Mouse (Mus musculus) kidney, adult 2 months (tissue): ENCODE results near the gene Ankrd23.

Experiments used
- CTCF ChIP-seq: fragments of 200-500 bp; conservative IDR thresholded peaks from 2 replicates; pipeline ENCODE4 v1.5.1; 2011; ENCODE audit warnings: low read depth, mild to moderate bottlenecking, control low read depth, low read length, moderate library complexity, mixed read lengths; ENCODE audit not compliant: insufficient read depth, insufficient read length
- POLR2A ChIP-seq: fragments of 200-500 bp; IDR thresholded peaks from one replicate; pipeline ENCODE4 v1.6.1; 2011; ENCODE audit warnings: low read depth, low read length, control low read depth

DNA sequence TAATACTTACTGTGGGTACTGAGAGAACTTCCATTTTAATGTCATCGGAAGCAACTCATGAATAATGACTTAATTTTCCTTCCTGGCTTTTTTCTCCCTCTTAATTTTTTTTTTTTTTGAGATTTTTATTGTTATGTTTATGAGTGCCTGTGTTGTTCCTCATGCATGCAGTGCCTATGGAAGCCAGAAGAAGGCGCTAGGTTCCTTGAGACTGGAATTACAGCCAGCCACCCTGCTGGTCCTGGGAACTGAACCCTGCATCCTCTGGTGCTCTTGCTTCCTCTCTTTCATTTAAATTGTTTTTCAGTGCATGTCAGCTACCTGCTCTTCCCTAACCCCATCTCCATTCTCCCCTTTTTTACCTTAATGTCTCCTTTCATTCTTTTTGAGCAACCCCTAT, 23.0 kb downstream of the Ankrd23 start:
- no peak for TF ChIP-seq POLR2A
- TF ChIP-seq CTCF = peak; percentile 51
